Mouse (Mus musculus) thymus, adult 2 months (tissue): Measurements from ENCODE around the gene Gls. TPM values are rescaled to one million over a fixed set of nuclear protein-coding genes. Genes with fewer than 3 reads are reported as not detected.

ENCODE experiments used
- DNase-seq: peaks from one replicate; pipeline ENCODE4 v3.0.0; 2021
- H3K27ac ChIP-seq: fragments of 200-500 bp; 2 replicates; pipeline ENCODE4 v1.5.1; 2012; ENCODE audit warnings: low read length, control low read depth; ENCODE audit not compliant: control insufficient read depth, insufficient read depth
- H3K27me3 ChIP-seq: fragments of 200-500 bp; 2 replicates; pipeline ENCODE4 v1.6.1; 2012; ENCODE audit warnings: mild to moderate bottlenecking, low read length, moderate library complexity, mixed read lengths; ENCODE audit not compliant: control insufficient read depth, insufficient read depth
- H3K36me3 ChIP-seq: fragments of 200-500 bp; 2 replicates; pipeline ENCODE4 v1.6.1; 2012; ENCODE audit warnings: mild to moderate bottlenecking, low read length, moderate library complexity; ENCODE audit not compliant: control insufficient read depth, insufficient read depth
- H3K4me1 ChIP-seq: fragments of 200-500 bp; replicated peaks from 2 replicates; pipeline ENCODE4 v1.6.1; 2012; ENCODE audit warnings: low read length; ENCODE audit not compliant: control insufficient read depth, insufficient read depth
- H3K4me3 ChIP-seq: fragments of 200-500 bp; 2 replicates; pipeline ENCODE4 v1.5.1; 2012; ENCODE audit warnings: mild to moderate bottlenecking, low read length, control low read depth, moderate library complexity; ENCODE audit not compliant: control insufficient read depth, insufficient read depth
- CTCF ChIP-seq: fragments of 200-500 bp; IDR thresholded peaks from 2 replicates; pipeline ENCODE4 v1.5.1; 2012; ENCODE audit warnings: mild to moderate bottlenecking, control low read depth, low read length, moderate library complexity, borderline replicate concordance; ENCODE audit not compliant: control insufficient read depth, poor library complexity, insufficient read depth; ENCODE audit errors: extremely low read depth
- POLR2A ChIP-seq: fragments of 200-500 bp; IDR thresholded peaks from 2 replicates; pipeline ENCODE4 v1.6.1; 2012; ENCODE audit warnings: mild to moderate bottlenecking, low read length, control low read depth, moderate library complexity; ENCODE audit not compliant: control insufficient read depth, poor library complexity, insufficient read depth; ENCODE audit errors: extremely low read depth
- WGBS: fragments of 180-500 bp; shearing (Covaris S2); methylation state at CpG from one replicate; pipeline ENCODE4 v1.1.7; 2018; 5-methylcytosine and 5-hydroxymethylcytosine counted together
- polyA plus RNA-seq: library from polyadenylated mRNA; depleted of rRNA; stranded (reverse); fragments of >200 nt; gene quantifications from 2 replicates; pipeline ENCODE4 v1.2.3, GENCODE M21; 2012

Gls gene
- polyA plus RNA-seq, 1 experiment: 26.0 TPM

DNA sequence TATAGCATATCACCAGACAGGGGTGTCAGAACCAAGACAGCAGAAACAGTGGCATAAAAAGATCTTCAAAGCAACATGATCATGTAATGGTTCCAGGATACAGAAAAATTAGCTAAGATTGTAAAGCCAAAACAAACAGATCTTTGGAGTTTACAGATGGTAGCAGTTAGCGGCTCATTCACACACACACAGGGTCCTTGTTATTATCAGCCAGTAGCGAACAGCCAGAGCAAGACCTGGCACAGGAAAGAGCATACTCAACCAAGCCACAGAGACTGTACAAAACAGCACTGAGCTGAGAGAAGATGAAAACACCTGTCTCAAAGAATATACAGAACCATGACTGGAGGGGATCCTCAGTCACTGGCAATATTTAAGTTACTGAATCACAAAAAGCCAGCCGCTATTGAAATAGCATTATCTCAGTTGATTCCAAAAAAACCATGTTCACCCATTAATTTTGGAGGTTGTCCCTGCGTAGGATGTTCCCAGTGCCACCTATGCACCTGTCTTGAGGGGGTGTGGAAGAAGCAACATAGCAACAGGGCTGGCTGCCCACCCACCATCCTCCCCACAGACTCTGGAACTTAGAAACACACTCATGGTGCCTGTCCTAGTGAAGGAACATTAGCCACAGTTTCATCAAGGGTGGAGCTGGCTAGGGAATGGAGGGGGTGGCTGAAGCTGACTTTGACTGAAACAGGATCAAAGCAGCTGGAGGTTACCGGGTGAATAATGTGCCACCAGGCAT is 69.2 kb downstream of the Gls start:
- DNase-seq: no peak
- Histone ChIP-seq H3K4me3 (no peak overlapping the region), H3K27me3 (no peaks in the 10 kb centered on the region), H3K4me1 (no peaks in the 10 kb centered on the region), H3K27ac (no peak overlapping the region), H3K36me3 (peaks cover 42% of the 10 kb centered on the region)
- TF ChIP-seq POLR2A (no peak), CTCF (no peak)
- WGBS: 87% methylated on average over 5 of the region's 5 CpGs

DNA sequence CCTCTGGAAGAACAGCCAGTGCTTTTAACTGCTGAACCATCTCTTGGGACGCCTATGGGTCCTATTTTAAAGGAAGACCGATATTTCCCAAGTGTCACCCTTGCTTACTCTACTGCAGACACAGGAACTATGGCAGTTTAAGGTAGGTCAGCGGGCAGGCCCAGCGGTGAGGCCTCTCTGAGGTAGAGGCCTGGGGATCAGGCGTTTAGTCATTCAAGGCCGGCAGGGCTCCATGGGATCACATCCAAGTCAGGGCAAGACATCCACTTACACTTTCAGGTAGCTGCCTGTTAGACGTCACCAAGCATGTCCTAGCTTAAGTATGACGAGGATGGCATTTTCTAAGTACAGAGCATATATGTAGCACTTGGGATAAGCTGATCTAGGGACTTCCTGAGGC is 71.9 kb downstream of the Gls start:
- peaks cover 63% of the 10 kb centered on the region for H3K36me3 ChIP-seq
- H3K27ac ChIP-seq: no peak overlapping the region
- H3K4me1 ChIP-seq: no peaks in the 10 kb centered on the region
- H3K27me3 ChIP-seq: no peaks in the 10 kb centered on the region
- DNase-seq: no peak
- 98% methylated on average over 8 of the region's 8 CpGs for WGBS
- no peak overlapping the region for H3K4me3 ChIP-seq
- TF ChIP-seq CTCF (no peak), POLR2A (no peak)

DNA sequence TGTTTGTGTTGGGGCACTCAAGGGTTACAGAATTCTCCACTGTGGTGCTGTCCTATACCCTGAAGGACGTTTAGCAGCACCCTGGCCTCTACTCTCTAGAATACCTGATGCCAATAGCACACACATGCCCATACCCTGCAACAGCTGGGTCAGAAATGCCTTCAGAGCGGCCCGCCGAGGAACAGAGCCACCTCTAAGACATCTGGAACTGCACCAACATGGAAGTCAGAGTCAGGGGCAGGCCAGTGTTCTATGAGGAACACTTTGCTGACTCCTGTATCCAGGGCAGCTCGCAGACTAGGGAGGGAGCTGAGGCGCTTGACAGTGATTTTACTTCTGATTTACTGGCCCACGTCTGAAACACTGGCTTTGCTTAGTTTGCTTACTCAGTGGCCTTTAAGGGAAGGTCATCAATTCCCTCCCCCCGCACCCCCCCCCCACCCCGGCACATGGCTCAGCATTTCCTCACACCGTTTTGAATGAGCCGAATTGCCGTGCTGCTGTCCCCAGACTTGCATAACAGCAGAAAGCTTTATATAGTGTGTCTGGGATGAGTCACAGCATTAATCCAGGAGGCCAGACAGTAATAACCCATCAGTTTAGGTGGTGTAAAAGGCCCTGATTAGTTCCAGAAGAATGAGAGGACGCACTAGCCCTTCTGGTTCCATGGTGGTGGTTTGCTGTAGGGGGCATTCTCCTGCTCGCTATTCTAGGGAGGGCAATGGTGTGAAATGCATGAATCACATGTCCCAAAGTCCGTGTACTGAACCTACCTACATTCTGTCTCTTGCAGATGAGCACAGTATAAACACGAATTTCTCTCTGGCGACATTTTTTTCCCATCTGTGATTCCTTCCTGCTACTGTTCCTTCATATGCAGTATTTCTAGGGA is 74.3 kb downstream of the Gls start:
- no peak for TF ChIP-seq POLR2A
- no peaks in the 10 kb centered on the region for H3K27me3 ChIP-seq
- DNase-seq: no peak
- no peak overlapping the region for H3K27ac ChIP-seq
- peaks cover 80% of the 10 kb centered on the region for H3K36me3 ChIP-seq
- no peaks in the 10 kb centered on the region for H3K4me1 ChIP-seq
- no peak overlapping the region for H3K4me3 ChIP-seq
- 96% methylated on average over 17 of the region's 17 CpGs for WGBS

DNA sequence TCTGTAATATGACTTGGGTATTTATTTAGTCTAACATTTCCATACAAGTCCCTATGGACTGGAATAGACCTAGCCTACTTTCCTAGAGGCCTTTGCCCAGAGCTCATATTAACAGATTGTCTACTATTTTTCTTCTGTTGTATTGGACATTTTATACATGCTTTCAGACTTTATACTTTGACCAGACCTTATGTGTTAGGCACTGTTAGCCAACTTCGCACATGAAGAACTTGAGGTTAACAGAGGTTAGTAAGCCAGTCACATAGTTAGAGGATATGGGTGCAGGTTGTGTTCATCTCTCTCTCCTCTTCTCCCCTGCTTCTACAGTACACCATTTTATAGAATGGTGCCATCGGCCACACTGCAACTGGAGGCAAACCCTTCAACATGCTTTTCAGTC is 75.0 kb downstream of the Gls start:
- H3K4me3 ChIP-seq: no peak overlapping the region
- no peaks in the 10 kb centered on the region for H3K27me3 ChIP-seq
- H3K36me3 ChIP-seq: peaks cover 83% of the 10 kb centered on the region
- no peak overlapping the region for H3K27ac ChIP-seq
- WGBS: 99% methylated on average over 2 of the region's 2 CpGs
- no peak for TF ChIP-seq POLR2A
- TF ChIP-seq CTCF: no peak
- DNase-seq: no peak
- no peaks in the 10 kb centered on the region for H3K4me1 ChIP-seq

DNA sequence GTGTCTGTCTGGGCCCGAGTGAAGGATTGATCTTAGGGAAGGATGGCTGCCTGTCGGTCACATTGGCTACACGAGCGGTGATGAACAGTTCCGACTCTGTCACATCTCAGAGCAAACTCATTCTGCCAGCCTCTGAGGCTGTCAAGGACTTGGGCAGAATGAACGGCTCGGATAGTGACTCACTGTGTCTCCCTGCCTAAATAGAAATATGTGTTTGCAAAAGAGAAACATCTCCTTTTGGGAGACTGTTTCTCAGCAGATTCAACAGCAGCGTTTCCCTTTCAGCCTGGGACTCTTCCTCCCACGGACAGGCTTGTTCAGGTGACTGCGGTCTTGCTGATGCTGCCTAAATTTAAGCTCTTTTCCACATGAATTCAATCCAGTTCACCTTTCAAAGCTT is 76.7 kb downstream of the Gls start:
- Histone ChIP-seq H3K27ac (no peak overlapping the region), H3K36me3 (peaks cover 84% of the 10 kb centered on the region), H3K4me1 (no peaks in the 10 kb centered on the region), H3K27me3 (no peaks in the 10 kb centered on the region), H3K4me3 (no peak overlapping the region)
- TF ChIP-seq CTCF (no peak), POLR2A (no peak)
- 94% methylated on average over 10 of the region's 10 CpGs for WGBS
- no peak for DNase-seq

DNA sequence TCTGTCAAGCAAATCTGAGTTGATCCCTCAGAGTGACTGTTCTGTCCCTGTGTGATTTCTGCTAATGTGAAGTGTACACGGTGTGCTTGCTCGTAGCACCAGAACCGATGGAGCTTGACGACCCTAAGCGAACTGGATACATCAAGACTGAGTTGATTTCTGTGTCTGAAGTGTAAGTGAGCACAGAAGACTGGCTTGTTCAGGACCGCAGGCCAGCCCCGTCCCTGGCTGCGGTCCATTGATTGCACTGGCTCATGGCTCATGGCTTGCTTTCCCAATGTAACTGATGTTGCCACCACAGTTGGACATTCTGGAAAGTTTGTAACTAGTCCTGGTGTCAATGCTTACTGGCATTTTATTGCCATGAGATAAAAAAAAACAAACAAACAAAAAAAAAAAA is 78.1 kb downstream of the Gls start:
- TF ChIP-seq CTCF: no peak
- no peak for TF ChIP-seq POLR2A
- Histone ChIP-seq H3K27ac (no peak overlapping the region), H3K36me3 (peaks cover 80% of the 10 kb centered on the region), H3K4me3 (no peak overlapping the region), H3K27me3 (no peaks in the 10 kb centered on the region), H3K4me1 (peaks cover 12% of the 10 kb centered on the region)
- 96% methylated on average over 8 of the region's 8 CpGs for WGBS
- no peak for DNase-seq
